Mouse (Mus musculus): ENCODE measurements around the gene Rasgef1b.

Gene Rasgef1b

DNA sequence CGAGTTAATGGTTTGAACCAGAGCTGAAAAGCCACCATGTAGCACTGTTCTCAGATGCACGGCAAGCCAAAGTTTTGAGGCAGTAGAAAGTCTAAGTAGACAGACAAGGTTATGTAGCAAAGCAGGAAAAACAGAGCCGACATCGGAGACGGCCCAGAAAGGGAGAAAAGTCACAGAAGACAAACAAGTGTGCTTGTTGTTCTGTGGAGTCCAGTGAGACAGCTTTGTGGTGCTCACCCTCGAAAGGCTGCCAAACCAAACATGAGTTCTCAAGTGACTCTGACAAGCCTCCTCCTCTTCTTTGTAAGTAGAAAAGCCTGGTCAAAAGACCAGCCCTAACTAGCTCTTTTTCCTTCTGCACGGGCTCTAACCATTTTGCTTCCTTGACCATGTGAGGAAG, 338.1 kb downstream of the Rasgef1b start:
- DNase-seq, result peak; percentile 93

DNA sequence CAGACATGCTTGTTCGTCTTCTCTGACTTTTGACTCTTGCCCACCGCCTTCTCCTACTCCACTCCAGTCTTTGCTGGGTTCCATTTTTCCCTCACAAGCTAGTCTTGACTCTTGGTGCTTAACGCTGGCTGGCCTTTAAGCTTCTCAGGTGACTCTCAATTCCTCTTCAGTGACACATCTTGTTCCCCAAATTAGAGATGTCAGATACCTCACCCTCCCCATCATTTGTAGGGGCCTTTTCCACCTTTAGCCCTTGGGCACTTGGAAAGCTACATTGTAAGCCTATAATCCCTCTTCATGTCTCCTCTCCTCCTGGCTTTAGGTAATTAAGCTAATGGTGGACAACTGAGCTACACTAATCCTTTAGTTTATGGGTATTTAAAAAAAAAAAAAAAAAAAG, 338.6 kb downstream of the Rasgef1b start:
- peak; percentile 82 for DNase-seq

DNA sequence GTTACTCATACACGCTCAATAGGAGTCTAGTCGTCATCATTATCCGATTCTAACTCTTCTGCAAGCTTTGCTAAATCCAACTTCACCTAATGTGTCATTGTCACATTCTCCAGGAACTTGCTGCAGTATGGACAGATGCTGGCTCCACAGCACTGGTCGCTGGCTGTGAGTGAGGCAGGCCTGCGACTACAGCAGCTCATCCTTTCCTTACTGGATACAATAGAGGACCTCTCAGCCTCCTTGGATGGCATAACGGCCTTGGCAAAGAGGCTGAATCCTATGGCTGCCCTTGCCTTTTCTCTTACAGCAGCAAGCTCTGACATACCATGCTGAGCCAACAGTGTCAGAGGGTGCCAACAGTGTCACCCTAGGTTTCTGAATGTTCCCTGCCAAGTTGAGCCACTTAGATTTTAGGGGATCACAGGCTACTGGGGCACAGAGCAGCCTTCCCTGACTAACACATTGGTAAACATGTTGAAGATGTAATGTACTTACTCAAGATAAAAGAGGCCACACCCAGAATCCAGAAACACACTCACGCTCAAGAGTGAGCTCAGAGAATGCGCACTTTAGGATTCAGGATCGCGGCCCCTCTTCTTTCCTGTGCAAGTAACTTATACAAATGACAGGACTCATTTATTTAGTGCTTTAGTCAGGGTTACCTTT, 340.1 kb downstream of the Rasgef1b start:
- DNase-seq, result peak; percentile 83

DNA sequence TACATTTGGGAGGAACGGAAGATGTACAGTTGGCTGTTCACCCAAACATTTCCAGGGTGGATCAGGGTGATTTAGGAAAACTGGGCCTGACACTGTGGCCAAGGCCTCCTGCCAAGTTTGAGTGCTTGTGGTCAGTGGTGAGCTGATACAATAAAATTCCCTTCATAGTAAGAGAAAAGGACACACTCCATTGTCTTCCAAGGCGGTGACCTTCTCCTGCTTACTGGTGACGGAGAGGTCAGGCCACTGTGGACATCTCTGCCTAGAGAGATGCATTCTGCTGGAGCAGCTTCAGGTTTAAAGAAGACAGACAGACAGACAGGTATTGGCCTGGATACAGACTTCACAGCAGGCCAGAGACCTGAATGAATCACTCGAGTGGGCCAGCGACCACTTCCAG, 340.7 kb downstream of the Rasgef1b start:
- peak; percentile 94 for DNase-seq

DNA sequence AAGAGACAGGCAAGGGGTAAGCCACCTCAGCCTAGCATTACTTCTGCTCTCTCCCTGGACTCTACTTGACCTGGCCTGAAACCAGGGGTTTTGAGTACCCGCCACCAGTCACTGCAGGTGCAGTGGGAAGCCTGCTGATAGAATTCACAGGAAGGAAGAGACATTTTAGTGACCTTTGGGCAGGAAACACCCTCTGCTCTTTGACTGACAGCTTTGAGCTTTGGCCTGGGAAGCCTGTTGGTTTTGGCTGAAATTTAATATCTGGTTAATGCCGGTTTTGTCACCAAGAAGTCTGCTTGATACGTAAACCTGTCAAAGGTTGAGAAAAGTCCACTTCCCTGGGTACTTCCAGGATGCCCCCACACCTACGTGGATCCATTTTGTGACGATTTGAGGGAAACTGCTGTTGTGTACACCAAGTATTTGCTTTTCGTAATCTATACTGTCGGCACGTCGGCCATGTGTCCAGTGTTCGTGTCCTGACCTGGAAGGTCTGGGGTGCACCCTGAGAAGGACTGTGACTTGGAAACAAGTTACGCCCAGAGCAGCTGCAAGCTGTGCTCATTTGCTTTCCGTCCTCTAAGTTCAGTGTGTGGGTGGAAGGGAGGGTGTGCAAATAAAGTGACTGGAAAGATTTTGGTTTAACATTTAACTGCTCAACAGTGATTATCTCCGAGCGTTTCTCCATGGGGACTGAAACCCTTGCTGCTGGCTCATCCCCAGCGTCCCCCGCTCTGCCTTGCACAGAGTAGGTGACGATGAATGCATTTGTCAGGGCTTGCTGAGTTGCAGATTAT, 341.5 kb downstream of the Rasgef1b start:
- peak; percentile 96 for DNase-seq

DNA sequence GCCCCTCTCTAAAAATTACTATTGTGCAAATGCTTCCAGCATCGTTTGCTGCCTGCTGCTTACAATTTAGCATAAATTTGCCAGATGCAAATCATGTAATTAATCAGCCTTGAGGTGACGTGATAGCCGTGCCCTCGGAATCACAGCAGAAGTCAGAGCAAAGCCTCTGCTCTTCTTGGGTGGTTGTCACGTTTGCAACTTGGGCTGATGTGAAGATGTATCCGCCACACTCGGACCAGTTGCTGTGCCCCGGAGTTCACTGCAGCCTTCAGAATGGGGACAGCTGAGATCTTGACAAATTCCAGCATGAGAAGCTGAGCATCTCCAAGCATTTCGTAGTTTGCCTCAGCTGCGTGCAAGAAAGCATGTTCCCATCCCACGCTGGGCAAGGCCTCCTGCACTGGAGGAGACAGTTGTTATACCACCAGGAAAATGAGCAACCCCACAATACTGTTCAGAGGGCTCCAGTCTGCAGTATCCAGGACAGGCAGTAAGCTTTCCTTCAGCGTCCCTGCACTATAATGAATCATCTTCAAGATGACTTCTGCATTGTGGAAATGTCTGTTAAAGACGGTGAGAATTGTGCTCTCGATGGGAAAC, 342.5 kb downstream of the Rasgef1b start:
- peak; percentile 83 for DNase-seq

DNA sequence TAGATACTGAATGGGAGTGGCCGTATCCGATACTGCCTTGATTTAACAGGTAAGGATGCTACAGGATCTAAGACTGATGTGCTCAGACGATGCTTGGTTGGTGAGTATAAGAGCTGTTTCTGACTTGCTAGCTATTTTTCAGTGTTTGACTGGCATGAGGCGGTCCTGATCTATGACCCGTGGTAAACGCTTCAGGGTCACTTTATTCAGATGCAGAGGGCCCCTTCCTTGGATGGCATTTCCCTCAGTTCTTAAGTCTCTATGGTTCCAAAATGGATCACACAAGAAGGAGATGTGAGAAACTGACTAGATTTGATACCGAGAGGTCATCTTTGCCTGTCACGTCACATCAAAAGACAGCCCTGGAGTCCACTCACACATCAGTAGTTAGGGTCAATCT, 343.1 kb downstream of the Rasgef1b start:
- DNase-seq, result peak; percentile 55

DNA sequence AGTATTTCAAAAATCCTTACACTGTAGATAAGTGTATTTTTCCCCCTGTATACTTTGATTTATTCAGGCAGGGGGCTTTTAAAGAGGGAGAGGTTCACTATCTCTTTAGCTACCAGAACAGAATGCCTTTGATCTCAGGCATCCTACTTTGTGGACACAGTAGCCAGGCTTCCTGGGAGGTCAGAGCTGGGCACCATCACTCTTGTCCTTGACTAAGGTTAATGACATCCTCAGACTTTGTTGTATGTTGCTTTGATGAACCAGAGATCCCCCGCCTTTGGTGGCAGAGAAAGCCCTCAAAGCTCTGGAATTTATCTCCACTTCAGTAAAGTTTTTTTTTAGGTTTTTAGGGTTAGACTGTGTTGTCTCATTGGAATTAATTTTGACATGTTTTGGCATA, 343.8 kb downstream of the Rasgef1b start:
- peak; percentile 5 for DNase-seq

DNA sequence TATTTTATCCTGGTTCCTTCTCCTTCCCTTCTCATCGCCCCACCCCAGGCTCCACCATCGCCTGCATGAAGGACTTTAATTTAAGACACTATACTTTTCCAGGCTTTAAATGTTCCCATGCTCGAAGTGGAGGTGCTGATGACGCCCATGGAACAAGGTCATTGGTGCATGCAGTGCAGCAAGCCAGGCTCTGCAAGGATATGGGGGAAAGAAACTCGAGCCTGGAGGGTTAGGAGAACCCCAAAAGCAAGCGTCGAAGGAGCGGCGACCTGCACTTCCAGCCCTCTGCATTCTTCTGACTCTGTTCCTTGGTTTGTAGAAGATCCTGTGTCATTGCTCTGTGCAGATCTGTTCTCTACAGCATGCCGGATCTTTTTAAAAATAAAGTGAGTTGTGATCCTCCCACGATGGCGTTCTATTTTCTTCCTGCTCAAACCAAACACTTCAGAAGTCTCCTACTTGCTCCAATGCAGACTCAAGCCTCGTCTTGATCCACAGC, 345.0 kb downstream of the Rasgef1b start:
- peak; percentile 31 for DNase-seq

DNA sequence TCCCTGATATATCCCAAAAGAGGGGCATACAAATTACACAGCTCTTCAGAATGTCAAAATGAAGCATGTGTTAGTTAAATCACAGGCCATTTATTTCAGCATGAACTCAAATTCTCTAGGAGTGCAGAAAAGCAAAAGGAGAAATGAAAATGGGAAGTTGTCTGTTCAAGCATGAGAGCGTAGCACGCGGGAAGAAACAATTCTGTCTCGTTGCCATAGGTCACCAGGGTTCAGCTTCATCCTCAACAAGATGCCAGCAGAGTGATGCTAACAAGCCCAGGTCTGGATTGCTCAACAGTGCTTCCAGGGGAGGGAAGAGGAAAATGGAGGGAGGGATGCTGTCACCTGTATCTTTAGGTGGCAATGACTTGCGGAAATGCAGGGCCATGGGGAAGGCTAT, 346.1 kb downstream of the Rasgef1b start:
- peak; percentile 94 for DNase-seq

DNA sequence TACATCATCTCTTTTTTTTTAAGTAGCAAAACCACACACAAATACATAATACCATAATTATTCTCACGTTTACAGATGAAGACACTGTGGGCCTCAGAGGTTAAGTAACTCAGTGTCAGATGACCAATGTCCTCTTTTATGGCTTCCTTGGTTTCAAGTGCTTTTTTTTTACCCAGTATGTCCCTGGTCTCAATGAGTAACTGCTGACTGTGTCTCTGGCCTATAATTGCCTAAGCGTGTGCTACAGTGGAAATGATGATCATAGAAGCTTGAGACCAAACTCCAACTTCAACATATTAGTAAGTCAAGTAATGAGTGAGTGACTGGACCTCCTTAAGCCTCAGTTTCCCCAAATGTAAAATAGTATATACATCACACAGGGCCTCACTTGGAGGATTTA, 347.2 kb downstream of the Rasgef1b start:
- peak; percentile 90 for DNase-seq

DNA sequence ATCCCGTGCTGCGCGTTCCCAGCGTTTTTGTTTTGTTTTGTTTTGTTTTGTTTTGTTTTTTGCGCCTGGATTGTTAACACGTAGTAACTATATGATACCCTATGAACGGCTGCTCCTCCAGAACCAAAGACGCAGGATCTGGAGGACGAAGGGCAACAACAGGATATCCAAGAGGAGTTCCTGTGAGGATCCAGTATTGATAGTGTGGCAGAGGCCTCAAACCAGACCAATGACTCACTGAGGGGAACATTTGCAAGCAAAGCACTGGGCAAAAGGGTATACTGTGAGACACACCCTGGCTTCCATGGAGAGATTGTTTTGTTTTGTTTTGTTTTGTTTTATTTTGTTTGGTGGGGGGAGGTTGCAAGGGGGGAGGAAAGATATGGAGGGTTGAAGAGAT, 348.0 kb downstream of the Rasgef1b start:
- peak; percentile 79 for DNase-seq

DNA sequence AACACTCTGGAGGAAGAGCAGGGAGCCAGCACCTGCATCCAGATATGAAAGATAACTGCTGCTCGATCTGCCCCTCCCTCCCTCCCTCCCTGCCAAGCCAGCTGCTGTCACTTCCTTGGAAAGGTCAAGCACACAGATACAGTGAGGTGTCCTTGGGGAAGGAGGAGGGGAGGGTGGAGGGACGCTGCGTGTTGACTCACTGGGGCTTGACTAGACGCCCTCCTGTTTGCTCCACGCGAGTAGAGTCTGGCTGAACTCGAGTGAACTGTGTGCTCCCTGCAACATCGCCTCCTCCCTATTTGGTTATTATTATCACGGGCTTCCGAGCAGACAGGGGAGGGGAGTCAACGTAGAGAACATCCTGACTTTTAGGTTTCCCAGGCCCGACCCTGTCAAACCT, 348.7 kb downstream of the Rasgef1b start:
- DNase-seq, result peak; percentile 96

DNA sequence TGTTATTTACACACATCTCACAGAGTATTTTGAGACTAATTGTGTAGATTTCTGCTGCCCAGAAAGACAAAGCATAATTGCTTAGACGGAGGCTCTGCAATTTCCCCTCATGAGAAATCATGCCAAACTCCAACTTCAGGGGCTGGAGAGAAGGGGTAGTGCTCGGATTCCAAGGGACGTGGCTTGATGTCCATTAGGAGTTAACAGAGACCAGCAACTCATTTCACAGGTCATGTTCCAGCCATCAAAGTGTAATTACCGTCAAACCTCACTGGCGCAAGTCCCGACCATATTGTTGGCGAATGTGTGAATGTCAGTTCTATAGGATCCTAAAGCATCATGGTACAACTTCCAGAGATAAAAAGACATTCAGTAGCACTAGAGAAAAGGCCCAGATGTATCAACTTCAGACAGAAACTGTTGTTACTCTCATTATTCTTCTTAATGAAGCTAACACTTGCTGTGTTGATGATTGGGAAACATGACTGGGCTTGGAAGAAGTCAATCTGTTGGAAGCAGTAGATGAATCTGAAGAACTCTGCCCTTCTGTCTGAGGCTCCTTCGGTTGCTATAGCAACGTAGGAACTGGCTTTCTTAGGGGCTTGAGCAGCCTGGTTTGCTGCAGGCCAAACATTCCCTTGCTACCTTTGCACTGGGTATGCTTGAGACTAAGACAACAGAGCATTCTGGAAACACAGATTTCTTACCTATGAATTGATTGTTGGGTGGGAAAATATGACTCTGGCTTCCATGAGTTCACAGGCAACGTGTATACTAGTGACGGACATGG, 350.2 kb downstream of the Rasgef1b start:
- peak; percentile 80 for DNase-seq

DNA sequence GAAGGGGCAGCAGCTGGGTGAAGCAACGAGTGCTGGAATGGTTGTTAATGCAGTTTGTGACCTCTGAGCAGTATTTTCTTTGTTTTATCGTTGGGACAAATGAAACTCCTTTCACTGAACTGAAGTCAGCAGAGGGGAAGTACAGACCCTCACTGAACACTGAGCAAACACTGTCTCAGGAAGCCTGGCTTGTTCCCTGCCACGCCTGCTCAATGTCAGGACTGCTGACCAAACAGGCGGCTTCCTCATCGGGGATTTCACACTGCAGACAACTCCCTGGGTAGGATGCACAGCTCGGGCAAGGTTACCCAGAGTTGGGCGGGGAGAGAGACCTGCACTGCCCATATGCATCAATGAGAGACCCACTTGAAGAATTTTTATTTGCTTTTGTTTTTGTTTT, 353.1 kb downstream of the Rasgef1b start:
- DNase-seq, result peak; percentile 97

DNA sequence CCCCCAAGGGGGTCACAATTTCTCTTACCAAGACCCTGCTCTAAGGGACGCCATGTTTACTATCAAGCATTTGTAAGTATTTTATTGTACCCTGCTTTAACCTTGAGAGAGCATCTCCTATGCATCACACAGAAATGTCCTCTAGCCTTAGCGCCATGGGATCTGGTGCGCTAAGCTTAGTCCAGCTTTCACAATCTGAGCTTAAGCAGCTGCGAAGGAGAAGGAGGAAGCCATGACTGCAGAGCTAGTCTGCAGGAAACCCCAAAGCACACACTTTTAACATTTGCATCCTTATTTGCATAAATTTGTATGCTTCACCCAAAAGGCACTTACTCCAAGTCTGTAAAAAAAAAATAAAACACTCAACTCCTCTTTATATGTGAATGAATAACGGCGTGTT, 354.4 kb downstream of the Rasgef1b start:
- no peak for DNase-seq

DNA sequence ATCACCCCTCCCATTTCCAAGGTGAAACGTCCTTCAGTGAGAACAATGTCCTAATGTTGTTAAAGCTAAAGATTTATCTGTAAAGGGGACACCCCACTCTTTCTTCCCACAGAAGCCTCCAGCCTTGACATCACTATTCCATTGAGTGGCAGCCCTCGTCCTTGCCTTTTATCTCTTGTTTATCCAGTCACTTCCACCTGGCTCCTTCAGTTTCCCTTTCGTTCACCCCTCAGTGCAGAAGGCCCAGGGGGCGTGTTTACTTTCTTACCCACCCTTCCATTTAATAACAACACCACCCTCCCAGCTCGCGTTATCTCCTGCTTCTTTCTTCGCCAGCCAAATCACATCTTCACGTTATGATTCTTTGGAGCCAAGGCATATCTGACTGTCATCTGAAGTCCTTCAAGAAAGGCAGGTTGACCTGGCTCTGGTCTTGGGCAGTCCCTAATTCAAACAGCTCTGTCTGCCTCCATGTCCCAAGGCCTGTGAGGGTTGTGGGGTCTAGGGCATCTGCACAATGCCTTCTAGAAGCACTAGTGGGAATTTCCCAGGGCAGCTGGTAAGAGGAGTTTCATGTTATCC, 355.2 kb downstream of the Rasgef1b start:
- peak; percentile 95 for DNase-seq

DNA sequence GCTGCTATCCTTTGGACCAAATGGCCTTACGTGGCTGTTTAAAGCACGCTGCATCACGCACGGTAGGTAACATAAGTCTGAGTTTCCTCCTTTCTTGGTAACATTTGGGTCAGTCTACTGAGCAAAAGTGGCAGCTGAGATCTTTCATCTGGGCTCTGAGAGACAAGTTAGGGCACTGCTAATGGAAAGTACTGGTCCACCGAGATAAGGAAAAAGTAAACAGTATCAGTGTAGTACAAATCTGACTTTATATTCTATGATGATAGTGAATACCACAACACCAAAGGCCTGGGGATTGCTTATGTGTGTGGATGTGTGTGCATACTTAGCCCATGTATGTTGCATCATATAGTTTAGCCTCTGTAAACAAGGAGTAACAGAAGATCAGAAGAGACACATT, 358.2 kb downstream of the Rasgef1b start:
- no peak for DNase-seq

DNA sequence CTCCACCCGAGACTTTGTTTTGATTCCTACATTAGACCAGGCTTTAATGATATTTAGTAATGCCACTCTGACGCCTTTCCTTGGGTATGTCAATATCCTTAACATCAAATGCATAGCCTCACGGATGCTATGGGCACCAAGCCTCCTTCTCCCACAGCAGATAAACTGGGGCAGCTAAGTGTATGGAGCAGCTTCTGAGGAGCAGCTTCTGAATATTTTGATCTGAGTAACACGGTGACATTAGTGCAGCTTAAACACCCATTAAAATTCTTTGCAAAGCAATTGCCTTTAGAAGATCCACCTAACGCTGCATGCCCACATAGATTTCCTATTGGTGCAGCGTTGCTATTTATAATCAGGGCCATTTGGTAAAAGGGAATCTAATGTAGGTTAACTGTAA, 359.6 kb downstream of the Rasgef1b start:
- DNase-seq, result no peak

DNA sequence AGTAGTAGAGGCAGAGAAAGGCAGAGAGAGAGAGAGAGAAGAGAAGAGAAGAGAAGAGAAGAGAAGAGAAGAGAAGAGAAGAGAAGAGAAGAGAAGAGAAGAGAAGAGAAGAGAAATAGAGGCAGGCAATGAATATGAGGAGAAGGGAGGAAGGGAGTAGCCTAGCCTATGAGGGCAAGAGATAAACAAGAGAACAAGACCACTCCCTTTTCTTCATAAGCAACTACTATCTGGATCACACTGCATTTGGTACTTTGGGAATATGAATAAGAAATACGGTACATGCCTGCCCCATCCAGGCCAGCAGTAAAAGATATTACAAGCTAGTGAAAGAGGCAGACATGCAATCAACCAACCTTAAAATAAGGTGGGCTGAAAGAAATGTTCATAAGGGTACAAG, 360.2 kb downstream of the Rasgef1b start:
- DNase-seq, result no peak

DNA sequence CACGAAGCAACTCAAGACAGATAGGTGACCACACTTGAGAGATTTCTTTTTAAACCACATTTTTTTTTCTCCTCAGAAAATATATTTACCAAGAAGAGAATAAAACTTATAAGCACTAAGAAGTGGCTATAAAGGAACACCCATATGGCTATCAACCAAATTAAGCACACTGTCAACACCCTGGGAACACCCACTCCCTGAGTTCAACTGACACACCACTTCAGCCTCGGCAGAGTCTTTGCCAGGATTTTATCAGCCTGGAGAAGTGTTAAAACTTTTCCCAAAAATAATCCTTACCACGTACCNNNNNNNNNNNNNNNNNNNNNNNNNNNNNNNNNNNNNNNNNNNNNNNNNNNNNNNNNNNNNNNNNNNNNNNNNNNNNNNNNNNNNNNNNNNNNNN, 368.3 kb downstream of the Rasgef1b start:
- DNase-seq, result no peak

DNA sequence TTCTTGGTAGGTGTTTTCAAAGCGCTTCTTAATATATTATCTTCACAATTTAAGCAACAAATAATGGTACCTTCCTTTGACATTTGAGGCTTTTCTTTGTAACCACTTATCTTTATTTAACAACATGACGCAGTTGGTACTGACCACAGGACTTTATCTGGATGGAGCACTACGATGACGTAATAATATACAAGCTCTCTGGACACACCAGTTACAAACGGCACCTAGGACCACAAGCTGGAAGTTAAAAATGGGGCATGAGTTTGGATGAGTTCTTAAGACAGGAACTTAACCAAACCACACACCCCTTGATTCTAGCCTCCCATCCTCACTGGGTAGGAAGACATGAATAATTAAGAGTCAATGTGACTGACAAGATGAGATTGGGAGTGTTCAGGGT, 369.6 kb downstream of the Rasgef1b start:
- DNase-seq, result no peak

DNA sequence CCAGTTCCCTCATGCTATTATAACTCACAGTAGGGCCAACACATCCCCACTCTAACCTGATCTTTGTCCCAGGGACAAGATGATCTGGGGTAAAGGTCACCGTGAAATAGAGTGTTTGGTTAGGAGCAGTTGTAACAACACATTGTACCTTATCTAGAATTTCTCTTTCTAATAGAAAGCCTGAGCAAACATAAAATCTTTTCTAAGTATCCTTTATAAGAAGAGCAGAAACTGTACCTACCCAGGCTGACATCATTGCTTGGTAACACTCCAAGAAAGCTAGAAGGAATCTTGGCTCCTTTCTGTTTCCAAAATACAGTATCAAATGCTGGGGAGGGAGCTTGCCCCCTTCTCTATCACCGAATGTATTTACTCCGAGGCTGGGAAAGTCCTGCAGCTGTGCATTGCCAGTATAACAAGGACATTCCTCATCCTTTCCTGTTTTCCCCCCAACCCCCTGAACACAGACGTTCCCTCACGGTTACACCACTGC, 374.2 kb downstream of the Rasgef1b start:
- DNase-seq, result no peak
